Mouse (Mus musculus) ES-E14 (cell line): ENCODE data around the gene Sema3f.

Experiments used
- CHD2 ChIP-seq: IDR thresholded peaks from 2 replicates; pipeline ENCODE4 v1.6.1; 2014; ENCODE audit warnings: mild to moderate bottlenecking, low read depth, low read length, inconsistent platforms
- HCFC1 ChIP-seq: IDR thresholded peaks from 2 replicates; pipeline ENCODE4 v1.6.1; 2012; ENCODE audit warnings: low read length, inconsistent platforms, borderline replicate concordance; ENCODE audit not compliant: insufficient read depth
- MAFK ChIP-seq: IDR thresholded peaks from 2 replicates; pipeline ENCODE4 v1.6.1; 2014; ENCODE audit warnings: mild to moderate bottlenecking, low read depth, low read length, inconsistent platforms; ENCODE audit not compliant: insufficient read depth
- ZNF384 ChIP-seq: IDR thresholded peaks from 2 replicates; pipeline ENCODE4 v1.6.1; 2012; ENCODE audit warnings: low read depth, low read length, inconsistent platforms

GRCm38 (mm10) chr9:107678861-107679260, 31.4 kb downstream of the Sema3f start:
- TF ChIP-seq HCFC1 (no peak), MAFK (no peak), ZNF384 (no peak), CHD2 (no peak)
